Mouse (Mus musculus) common myeloid progenitor, adult 5-6 weeks (primary cell): Measurements from ENCODE around the gene Lcn12. TPM values are rescaled to one million over a fixed set of nuclear protein-coding genes. Genes with fewer than 3 reads are reported as not detected.

Experiments used
- ATAC-seq: replicated peaks from 2 replicates; pipeline ENCODE4 v1.8.0; 2016; ENCODE audit warnings: low read depth, mild to moderate bottlenecking, moderate TSS enrichment, inconsistent platforms; ENCODE audit not compliant: poor library complexity, severe bottlenecking
- total RNA-seq: library from RNA; stranded (forward); fragments of 200-1000, 187-1606 nt; gene quantifications from 2 replicates; pipeline ENCODE4 v1.2.3, GENCODE M21; 2017

Gene Lcn12
- total RNA-seq, 1 experiment from 2014 or later = not detected

GRCm38 (mm10) chr2:25497846-25498575, 4.3 kb upstream of the Lcn12 start:
- ATAC-seq = peak; percentile 34

- ATAC-seq = no peak
Observed at GRCm38 (mm10) chr2:25496462-25496861, 2.8 kb upstream of the Lcn12 start.

- no peak for ATAC-seq
Observed at GRCm38 (mm10) chr2:25492988-25493387, 723 bp downstream of the Lcn12 start.

- no peak for ATAC-seq
Observed at GRCm38 (mm10) chr2:25488671-25489068, 5.0 kb downstream of the Lcn12 start.

DNA sequence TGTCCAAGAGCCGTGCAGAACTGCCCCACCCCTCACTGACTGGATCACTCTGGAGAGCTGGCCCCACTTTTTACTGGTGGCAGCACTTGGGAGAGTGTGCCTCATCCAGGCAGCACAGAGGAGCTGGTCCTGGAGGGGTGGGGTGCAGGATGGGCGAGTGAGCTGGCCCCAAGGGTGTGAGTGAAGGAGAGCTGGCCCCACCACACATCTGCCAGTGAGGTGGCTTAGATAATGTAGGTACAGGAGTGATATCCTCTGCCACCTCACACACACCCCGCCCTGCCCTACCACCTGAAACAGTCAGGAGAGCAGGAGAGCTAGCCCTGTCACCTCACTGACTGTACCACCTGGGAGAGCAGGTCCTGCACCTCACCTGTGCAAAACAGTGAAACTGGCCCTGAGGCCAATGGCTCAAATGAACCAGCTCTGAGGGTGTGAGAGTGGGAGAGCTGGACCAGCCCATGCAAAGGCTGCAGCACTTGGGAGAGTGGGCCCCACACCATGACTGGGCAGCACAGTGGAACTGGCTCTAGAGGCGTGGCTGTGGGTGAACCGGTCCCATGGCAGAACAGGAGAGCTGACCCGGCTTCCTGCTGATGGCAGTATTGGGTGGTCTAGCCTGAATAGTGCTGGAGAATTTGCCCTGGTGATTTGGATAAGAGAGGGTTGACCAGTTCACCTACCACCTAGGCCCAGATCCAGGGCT, 5.6 kb downstream of the Lcn12 start:
- ATAC-seq = no peak

GRCm38 (mm10) chr2:25484901-25485647, 8.6 kb downstream of the Lcn12 start:
- ATAC-seq = no peak

- ATAC-seq = peak; percentile 66
Observed at GRCm38 (mm10) chr2:25482969-25483368, 10.7 kb downstream of the Lcn12 start.

GRCm38 (mm10) chr2:25480541-25480940, 13.2 kb downstream of the Lcn12 start:
- peak; percentile 76 for ATAC-seq

DNA sequence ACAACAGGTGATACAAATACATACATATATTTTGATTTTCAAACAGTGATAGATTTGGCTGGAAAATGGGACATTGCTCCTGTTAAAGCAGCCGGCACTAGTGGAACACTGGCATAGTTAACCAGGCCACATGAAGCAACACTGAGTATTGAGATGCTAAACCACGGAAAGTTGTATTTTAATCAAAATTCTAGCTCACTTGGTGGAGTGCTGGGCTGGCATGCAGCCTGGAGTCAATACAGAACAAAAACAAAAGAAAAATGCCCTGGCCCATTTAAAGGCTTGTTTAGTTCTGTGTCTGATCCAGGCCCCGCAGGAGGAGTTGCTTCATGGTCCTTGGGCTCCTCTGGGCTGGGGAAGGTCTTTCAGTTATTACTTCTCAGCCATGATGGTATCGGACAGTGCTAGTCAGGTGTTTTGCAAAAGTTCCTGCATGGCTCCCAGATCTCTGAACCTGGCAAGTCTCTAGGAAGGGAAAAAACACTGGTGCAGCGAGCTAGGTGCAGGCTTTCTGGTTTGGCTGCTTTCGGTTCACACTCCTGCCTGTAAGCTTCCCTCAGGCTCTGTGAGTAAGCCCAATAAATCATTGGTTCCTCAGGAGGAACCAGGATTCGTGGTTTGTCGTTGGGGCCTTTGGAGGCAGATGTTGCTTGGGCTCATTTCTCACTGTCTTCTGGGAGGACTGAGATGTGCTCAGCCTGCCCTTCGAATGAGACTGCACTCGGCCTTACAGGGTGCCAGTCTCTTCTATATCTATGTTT, 14.0 kb downstream of the Lcn12 start:
- peak; percentile 19; the same call in 1 of the 2 replicates for ATAC-seq

- no peak for ATAC-seq
Observed at GRCm38 (mm10) chr2:25477967-25478675, 15.6 kb downstream of the Lcn12 start.

GRCm38 (mm10) chr2:25477541-25477940, 16.2 kb downstream of the Lcn12 start:
- no peak for ATAC-seq

DNA sequence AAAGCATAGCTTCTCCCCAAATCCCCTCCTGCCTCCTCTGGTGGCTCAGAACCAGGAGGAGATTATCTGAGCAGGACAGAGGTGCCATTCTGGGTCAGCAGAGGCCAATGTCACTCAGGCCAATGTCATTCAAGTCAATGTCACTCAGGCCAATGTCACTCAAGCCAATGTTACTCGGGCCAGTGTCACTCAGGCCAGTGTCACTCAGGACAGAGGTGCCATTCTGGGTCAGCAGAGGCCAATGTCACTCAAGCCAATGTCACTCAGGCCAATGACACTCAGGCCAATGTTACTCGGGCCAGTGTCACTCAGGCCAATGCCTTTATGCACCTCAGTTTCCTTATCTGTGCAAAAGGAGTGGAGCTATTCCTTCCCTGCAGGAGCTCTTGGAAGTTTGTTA, 21.2 kb downstream of the Lcn12 start:
- no peak for ATAC-seq

DNA sequence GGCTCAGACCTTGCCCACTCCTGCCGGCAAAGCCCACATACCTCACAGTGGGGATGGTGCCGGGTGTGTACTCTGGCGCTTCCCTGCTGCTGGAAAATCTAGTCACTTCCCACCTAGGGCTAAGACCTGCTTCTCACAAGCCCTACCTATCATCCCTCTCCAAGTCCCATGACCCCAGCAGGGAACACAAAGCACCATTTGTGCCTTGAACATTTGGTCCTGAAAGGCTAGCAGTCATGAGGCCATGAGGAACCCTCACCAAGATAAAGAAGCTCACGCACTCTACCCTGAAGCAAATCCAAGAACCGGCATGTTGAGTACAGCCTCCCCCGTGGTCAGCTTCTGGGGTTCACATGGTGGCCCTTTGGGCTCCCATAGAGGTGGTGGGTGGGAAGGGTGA, 23.7 kb downstream of the Lcn12 start, which contains the start of gene Ptgds:
Gene Ptgds (minus strand): TSS at position 78 of the 400 bp plus-strand sequence.
- ATAC-seq = no peak

- no peak for ATAC-seq
Observed at GRCm38 (mm10) chr2:25468962-25469915, 24.5 kb downstream of the Lcn12 start.

DNA sequence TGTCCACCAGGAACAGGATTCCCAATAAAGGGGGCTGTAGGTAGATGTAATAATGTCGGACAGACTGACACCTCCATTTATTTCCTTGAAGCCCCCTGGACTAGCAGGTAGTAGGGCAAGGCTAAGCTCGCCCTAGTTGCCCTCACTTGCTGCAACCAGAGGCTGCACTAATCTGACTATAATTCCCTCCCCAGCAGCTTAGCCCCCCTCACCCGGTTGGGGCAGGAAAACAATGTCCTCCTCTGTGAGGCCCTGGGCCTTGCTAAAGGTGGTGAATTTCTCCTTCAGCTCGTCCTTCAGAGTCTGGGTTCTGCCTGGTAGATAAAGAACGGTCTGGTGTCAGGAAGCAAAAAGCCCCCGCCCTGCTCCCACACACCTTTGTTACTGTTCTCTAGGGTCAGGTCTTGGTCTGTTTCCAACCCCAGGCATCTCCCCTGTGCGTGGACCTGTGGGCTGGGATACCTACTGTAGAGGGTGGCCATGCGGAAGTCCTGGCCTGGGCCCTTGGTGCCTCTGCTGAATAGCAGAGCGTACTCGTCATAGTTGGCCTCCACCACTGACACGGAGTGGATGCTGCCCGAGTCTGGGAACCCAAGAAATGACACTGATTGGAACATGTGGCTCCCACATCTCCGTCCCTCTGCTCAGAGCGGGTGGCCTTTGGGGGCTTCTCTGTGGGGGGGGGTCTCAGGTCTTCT, 26.0 kb downstream of the Lcn12 start:
- no peak for ATAC-seq

DNA sequence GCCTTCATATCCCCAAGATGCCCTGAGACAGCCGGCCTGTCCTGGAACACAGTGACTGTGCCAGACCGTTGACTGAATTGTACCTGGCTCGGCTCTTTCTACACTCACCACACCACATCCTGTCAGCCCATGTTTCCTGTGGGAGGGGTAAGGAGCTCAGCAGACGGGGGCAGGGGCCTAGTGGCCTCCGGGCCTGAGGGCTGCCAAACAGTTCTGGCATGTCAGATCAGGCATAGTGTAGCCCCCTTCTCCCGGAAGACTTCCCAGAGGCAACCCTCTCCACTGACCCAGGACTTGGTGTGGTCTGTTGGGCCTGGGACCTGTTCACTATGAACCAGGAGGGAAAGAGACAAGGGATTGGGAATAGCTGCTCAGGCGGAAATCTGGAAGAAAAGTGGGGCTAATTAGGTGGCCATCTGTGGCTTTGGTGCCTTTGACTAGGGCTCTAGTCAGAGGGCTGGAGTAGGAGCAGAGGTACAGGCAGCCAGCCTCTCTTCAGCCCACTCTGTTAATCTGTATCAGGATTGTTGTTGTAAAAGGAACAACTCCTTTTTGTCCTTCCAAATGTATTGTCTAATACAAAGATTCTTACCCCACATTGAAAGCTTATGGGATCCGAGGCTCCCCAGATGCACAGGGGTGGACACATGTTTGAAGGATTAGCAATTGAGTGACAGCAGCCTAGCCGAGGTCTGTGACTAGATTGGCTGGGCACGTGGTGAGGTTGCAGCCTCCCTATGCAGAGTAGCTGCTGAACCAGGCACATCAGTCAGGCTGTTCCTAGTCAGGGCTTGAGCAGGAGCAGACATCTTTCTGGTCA, 27.7 kb downstream of the Lcn12 start:
- ATAC-seq = peak; percentile 71

- no peak for ATAC-seq
Observed at GRCm38 (mm10) chr2:25465256-25465655, 28.5 kb downstream of the Lcn12 start.
